Mouse (Mus musculus): ENCODE results near the gene Srpk2. TPM values are rescaled to one million over a fixed set of nuclear protein-coding genes. Genes with fewer than 3 reads are reported as not detected.

Gene Srpk2
- polyA plus RNA-seq, 1 experiment = 71.2 TPM

- Histone ChIP-seq H3K4me3 (ENCODE audit: low read depth, low read length) (no peak overlapping the region), H3K27me3 (ENCODE audit: control insufficient read depth, insufficient read depth, low read length, poor library complexity, severe bottlenecking) (no peaks in the 10 kb centered on the region), H3K9ac (ENCODE audit: low read depth, poor library complexity, severe bottlenecking) (no peak overlapping the region), H3K36me3 (ENCODE audit: control insufficient read depth, insufficient read depth, low read length, poor library complexity, severe bottlenecking) (no peaks in the 10 kb centered on the region), H3K27ac (ENCODE audit: insufficient read depth, low read length) (no peak overlapping the region), H3K4me1 (ENCODE audit: control insufficient read depth, insufficient read depth, low read length) (no peaks in the 10 kb centered on the region), H3K9me3 (replicated peaks; ENCODE audit: control insufficient read depth, insufficient read depth, low read length, poor library complexity, severe bottlenecking) (no peaks in the 10 kb centered on the region)
- no peak for TF ChIP-seq CTCF (IDR thresholded peaks at IDR 0.05; ENCODE audit: low read depth, low read length)
- TF ChIP-seq POLR2A (IDR thresholded peaks at IDR 0.05; ENCODE audit: insufficient read depth, low read length) = no peak
- TF ChIP-seq EP300 (IDR thresholded peaks at IDR 0.05; ENCODE audit: insufficient read depth, low read depth, low read length) = no peak
These were observed 27.8 kb downstream of the Srpk2 start for GRCm38 (mm10) chr5:23656590-23656989.

GRCm38 (mm10) chr5:23655030-23655429 lies 29.4 kb downstream of the Srpk2 start:
- H3K4me3 ChIP-seq (ENCODE audit: low read depth, low read length) = no peak overlapping the region
- H3K27ac ChIP-seq (ENCODE audit: insufficient read depth, low read length) = no peak overlapping the region
- no peaks in the 10 kb centered on the region for H3K9me3 ChIP-seq (replicated peaks; ENCODE audit: control insufficient read depth, insufficient read depth, low read length, poor library complexity, severe bottlenecking)
- H3K4me1 ChIP-seq (ENCODE audit: control insufficient read depth, insufficient read depth, low read length) = no peaks in the 10 kb centered on the region
- TF ChIP-seq POLR2A (IDR thresholded peaks at IDR 0.05; ENCODE audit: insufficient read depth, low read length) (no peak), EP300 (IDR thresholded peaks at IDR 0.05; ENCODE audit: insufficient read depth, low read depth, low read length) (no peak), CTCF (IDR thresholded peaks at IDR 0.05; ENCODE audit: low read depth, low read length) (no peak)
- H3K36me3 ChIP-seq (ENCODE audit: control insufficient read depth, insufficient read depth, low read length, poor library complexity, severe bottlenecking) = no peaks in the 10 kb centered on the region
- H3K27me3 ChIP-seq (ENCODE audit: control insufficient read depth, insufficient read depth, low read length, poor library complexity, severe bottlenecking) = no peaks in the 10 kb centered on the region
- no peak overlapping the region for H3K9ac ChIP-seq (ENCODE audit: low read depth, poor library complexity, severe bottlenecking)

GRCm38 (mm10) chr5:23652326-23652725 lies 32.1 kb downstream of the Srpk2 start:
- Histone ChIP-seq H3K27me3 (ENCODE audit: control insufficient read depth, insufficient read depth, low read length, poor library complexity, severe bottlenecking) (no peaks in the 10 kb centered on the region), H3K27ac (ENCODE audit: insufficient read depth, low read length) (no peak overlapping the region), H3K36me3 (ENCODE audit: control insufficient read depth, insufficient read depth, low read length, poor library complexity, severe bottlenecking) (no peaks in the 10 kb centered on the region), H3K4me3 (ENCODE audit: low read depth, low read length) (no peak overlapping the region), H3K9me3 (replicated peaks; ENCODE audit: control insufficient read depth, insufficient read depth, low read length, poor library complexity, severe bottlenecking) (no peaks in the 10 kb centered on the region), H3K4me1 (ENCODE audit: control insufficient read depth, insufficient read depth, low read length) (no peaks in the 10 kb centered on the region), H3K9ac (ENCODE audit: low read depth, poor library complexity, severe bottlenecking) (no peak overlapping the region)
- no peak for TF ChIP-seq EP300 (IDR thresholded peaks at IDR 0.05; ENCODE audit: insufficient read depth, low read depth, low read length)
- no peak for TF ChIP-seq CTCF (IDR thresholded peaks at IDR 0.05; ENCODE audit: low read depth, low read length)
- no peak for TF ChIP-seq POLR2A (IDR thresholded peaks at IDR 0.05; ENCODE audit: insufficient read depth, low read length)

GRCm38 (mm10) chr5:23651786-23652185 lies 32.6 kb downstream of the Srpk2 start:
- Histone ChIP-seq H3K4me3 (ENCODE audit: low read depth, low read length) (no peak overlapping the region), H3K27me3 (ENCODE audit: control insufficient read depth, insufficient read depth, low read length, poor library complexity, severe bottlenecking) (no peaks in the 10 kb centered on the region), H3K4me1 (ENCODE audit: control insufficient read depth, insufficient read depth, low read length) (no peaks in the 10 kb centered on the region), H3K27ac (ENCODE audit: insufficient read depth, low read length) (no peak overlapping the region; the same call in 1 of the 2 replicates), H3K9ac (ENCODE audit: low read depth, poor library complexity, severe bottlenecking) (no peak overlapping the region), H3K9me3 (replicated peaks; ENCODE audit: control insufficient read depth, insufficient read depth, low read length, poor library complexity, severe bottlenecking) (no peaks in the 10 kb centered on the region), H3K36me3 (ENCODE audit: control insufficient read depth, insufficient read depth, low read length, poor library complexity, severe bottlenecking) (no peaks in the 10 kb centered on the region)
- no peak for TF ChIP-seq CTCF (IDR thresholded peaks at IDR 0.05; ENCODE audit: low read depth, low read length)
- no peak for TF ChIP-seq EP300 (IDR thresholded peaks at IDR 0.05; ENCODE audit: insufficient read depth, low read depth, low read length)

GRCm38 (mm10) chr5:23650504-23650903 lies 33.9 kb downstream of the Srpk2 start:
- no peaks in the 10 kb centered on the region for H3K9me3 ChIP-seq (replicated peaks; ENCODE audit: control insufficient read depth, insufficient read depth, low read length, poor library complexity, severe bottlenecking)
- no peaks in the 10 kb centered on the region for H3K4me1 ChIP-seq (ENCODE audit: control insufficient read depth, insufficient read depth, low read length)
- no peak overlapping the region for H3K4me3 ChIP-seq (ENCODE audit: low read depth, low read length)
- H3K9ac ChIP-seq (ENCODE audit: low read depth, poor library complexity, severe bottlenecking) = no peak overlapping the region
- no peaks in the 10 kb centered on the region for H3K27me3 ChIP-seq (ENCODE audit: control insufficient read depth, insufficient read depth, low read length, poor library complexity, severe bottlenecking)
- TF ChIP-seq CTCF (IDR thresholded peaks at IDR 0.05; ENCODE audit: low read depth, low read length) (no peak), EP300 (IDR thresholded peaks at IDR 0.05; ENCODE audit: insufficient read depth, low read depth, low read length) (no peak), POLR2A (IDR thresholded peaks at IDR 0.05; ENCODE audit: insufficient read depth, low read length) (no peak)
- no peaks in the 10 kb centered on the region for H3K36me3 ChIP-seq (ENCODE audit: control insufficient read depth, insufficient read depth, low read length, poor library complexity, severe bottlenecking)
- H3K27ac ChIP-seq (ENCODE audit: insufficient read depth, low read length) = no peak overlapping the region

GRCm38 (mm10) chr5:23649246-23649645 lies 35.2 kb downstream of the Srpk2 start:
- TF ChIP-seq CTCF (IDR thresholded peaks at IDR 0.05; ENCODE audit: low read depth, low read length) (no peak), EP300 (IDR thresholded peaks at IDR 0.05; ENCODE audit: insufficient read depth, low read depth, low read length) (no peak)
- H3K4me3 ChIP-seq (ENCODE audit: low read depth, low read length) = no peak overlapping the region
- H3K9ac ChIP-seq (ENCODE audit: low read depth, poor library complexity, severe bottlenecking) = no peak overlapping the region
- no peaks in the 10 kb centered on the region for H3K36me3 ChIP-seq (ENCODE audit: control insufficient read depth, insufficient read depth, low read length, poor library complexity, severe bottlenecking)
- H3K27ac ChIP-seq (ENCODE audit: insufficient read depth, low read length) = no peak overlapping the region
- H3K4me1 ChIP-seq (ENCODE audit: control insufficient read depth, insufficient read depth, low read length) = no peaks in the 10 kb centered on the region
- H3K27me3 ChIP-seq (ENCODE audit: control insufficient read depth, insufficient read depth, low read length, poor library complexity, severe bottlenecking) = no peaks in the 10 kb centered on the region
- no peaks in the 10 kb centered on the region for H3K9me3 ChIP-seq (replicated peaks; ENCODE audit: control insufficient read depth, insufficient read depth, low read length, poor library complexity, severe bottlenecking)

Measured in ES-Bruce4 (cell line).